Mouse (Mus musculus) 3T3-L1 (cell line): ENCODE measurements around the gene Mpc2.
A peak's percentile ranks its signal among the peaks of the same experiment; 100 is the strongest.

ENCODE experiments used
- DNase-seq: peaks from one replicate; pipeline ENCODE4 v3.0.0-alpha.2; 2015; ENCODE audit warnings: low read depth, low spot score

Mpc2 gene

DNA sequence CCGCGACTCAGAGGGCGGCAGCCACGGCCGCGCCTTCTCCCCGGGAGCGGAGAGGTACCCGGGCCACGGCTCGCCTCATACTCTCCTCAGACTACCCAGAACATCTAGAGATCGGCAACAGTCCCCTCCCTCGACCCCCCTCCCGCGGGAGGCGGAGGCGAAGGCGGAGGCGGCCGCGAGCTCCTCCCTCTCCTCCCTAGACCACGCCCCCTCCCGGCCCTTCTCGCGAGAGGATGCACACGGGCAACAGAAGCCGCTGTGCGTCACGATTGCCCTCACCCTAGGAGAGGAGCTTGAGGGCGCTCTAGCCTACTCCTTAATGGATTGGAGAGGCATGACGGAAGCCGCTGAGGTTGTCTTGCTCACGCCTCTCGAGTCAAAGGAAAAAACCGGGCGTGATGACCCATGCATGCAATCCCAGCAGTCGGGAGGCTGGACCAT lies at the start of gene Mpc2, which contains the start of gene Dcaf6:
Gene Mpc2, plus strand, starts transcription at position 278 of the 441 bp plus-strand sequence.
Gene Dcaf6, minus strand, starts transcription at position 116 of the 441 bp plus-strand sequence.
- DNase-seq, result peak; percentile 96

GRCm38 (mm10) chr1:165421357-165421915 lies 39.0 kb upstream of the Mpc2 start:
- no peak for DNase-seq

DNA sequence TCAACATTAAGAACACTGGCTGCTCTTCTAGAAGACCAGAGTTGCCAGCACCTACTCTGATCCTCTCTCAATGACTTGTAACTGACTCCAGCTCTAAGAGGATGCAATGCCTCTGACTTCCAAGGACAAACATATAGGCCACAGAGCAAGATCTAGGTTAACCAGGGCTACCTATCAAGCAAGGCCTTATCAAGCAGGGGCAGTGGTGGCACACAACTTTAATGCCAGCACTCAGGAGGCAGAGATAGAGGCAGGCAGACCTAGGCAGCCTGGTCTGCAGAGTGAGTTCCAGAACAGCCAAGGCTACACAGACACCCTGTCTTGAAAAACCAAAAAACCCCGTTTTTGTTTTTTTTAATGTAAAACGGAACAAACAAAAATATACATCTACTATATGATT lies 34.2 kb upstream of the Mpc2 start:
- no peak for DNase-seq

- DNase-seq, result peak; percentile 91
These were observed 27.6 kb upstream of the Mpc2 start for GRCm38 (mm10) chr1:165432883-165433282.

- peak; percentile 77 for DNase-seq
These were observed 22.0 kb upstream of the Mpc2 start for GRCm38 (mm10) chr1:165438289-165439021.

GRCm38 (mm10) chr1:165440788-165441187 lies 19.6 kb upstream of the Mpc2 start:
- no peak for DNase-seq

DNA sequence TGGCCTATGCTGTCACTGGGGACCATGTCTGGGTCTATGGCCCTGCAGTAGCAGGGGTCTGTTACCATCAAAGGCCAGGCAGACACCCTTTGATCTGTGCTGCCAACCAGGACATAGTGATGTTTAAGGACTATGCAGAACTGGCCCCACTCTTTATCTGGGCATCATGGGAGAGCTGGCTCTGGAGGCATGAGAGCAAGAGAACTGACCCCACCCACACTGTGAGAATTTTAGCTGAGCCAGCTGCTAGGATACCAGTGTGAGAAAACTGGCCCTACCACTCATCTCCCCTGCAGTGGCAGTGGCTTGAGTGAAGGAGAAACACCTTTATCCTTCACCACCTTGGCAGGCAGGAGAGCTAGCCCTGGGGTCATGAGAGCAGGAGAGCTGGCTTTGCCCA lies 19.2 kb upstream of the Mpc2 start:
- DNase-seq, result no peak

GRCm38 (mm10) chr1:165441719-165442118 lies 18.7 kb upstream of the Mpc2 start:
- no peak for DNase-seq

DNA sequence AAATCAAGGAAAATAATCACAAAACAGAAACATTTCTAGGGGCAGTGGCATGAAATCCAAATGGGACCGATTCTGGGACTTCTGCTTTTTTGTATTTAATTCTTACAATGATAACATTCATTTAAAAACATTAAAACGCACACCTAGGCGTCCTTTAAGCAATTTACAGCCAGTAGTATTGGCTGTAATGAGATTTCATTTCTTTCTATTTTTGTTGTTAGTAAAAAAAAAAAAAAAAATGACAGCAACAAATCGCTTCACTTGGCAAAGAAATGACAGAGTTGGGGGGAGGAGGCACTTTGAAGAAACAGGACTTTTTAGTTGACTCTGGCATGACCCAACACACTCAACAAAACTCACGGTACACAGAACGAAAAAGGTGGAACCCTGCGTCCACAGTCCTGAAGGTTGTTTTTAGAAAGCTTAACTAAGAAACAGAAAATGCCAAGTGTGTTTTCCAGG lies 1.4 kb upstream of the Mpc2 start:
- DNase-seq, result peak; percentile 70

DNA sequence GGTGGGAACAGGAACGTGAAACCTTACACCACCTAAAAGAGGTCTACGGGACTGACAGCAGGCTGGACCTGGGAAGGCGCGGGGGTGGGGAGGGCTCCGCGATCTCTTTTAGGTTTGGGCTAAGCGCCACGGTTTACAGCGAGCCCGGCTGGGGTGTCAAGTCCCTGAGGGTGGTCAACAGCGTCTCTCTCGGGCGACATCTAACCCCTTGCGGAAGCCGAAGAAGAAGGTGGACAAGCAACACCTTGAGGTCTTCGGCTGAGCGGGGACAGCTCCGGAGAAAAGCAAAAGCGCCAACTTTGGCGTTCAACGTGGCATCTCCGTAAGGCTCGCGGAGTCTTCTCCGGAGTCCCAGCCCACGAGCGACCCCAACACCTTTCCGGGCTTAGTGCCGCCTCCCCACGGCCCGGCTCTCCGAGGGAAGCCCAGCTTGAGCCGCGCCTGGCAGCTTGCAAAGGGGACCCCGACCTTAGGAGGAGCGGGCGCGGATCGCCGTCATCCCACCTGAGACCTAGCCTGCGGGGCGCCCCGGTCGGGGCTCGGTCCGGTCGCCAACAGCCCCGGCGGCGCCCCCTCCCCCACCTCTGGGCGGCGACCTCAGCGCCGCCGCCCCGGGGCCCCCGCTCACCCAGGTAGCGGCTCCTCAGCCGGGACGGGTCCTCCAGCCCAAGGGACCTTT lies 795 bp upstream of the Mpc2 start:
- no peak for DNase-seq

DNA sequence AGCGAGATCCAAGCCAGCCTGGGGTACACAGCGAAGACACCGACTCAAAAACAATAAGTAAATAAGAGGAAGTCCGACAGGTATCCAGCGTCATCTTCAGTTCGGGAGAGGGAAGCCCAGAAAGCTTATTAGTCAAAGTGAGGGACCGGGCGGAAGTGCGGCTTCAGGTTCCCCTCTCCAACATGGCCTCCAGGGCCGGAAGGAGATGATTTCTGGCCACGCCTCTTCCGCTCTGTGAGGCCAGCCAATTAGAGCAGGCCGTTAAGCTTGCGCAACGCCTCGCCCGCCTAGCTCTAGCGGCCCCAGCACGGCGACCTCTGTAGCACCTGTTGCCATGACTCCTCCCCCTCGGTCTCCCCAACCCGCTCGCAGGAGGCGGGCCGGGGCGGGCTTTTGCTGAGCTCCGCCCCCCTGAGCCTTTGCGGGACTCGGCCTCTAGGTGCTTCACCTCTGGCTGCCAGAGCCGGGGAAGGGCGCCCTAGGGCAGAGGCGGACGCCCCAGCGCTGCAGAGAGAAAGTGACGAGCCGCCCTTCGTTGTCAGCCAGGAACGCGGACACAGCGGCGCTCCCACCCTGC lies 452 bp downstream of the Mpc2 start:
- DNase-seq, result peak; percentile 99

DNA sequence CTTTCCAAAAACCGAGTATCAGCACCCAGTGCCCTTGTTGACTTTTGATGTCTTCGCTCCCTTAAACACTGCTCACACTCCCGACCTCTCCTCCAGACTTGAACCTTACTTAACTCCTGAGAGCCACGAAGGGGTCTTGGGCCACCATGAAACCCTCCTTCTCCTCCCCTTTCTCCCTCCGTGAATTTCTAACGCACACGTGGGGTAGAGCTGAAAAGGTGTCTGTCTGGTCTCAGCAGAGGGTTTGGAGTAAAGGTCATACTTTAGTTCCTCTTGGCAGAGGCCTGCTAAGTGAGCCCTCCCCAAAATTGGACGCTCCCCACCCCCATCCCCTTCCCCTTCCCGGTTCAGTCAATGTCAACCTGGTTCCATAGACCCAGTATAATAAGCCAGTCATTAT lies 1.2 kb downstream of the Mpc2 start:
- peak; percentile 10 for DNase-seq

- DNase-seq, result no peak
These were observed 2.4 kb downstream of the Mpc2 start for GRCm38 (mm10) chr1:165462861-165463260.

- DNase-seq, result no peak
These were observed 4.1 kb downstream of the Mpc2 start for GRCm38 (mm10) chr1:165464574-165464973.

DNA sequence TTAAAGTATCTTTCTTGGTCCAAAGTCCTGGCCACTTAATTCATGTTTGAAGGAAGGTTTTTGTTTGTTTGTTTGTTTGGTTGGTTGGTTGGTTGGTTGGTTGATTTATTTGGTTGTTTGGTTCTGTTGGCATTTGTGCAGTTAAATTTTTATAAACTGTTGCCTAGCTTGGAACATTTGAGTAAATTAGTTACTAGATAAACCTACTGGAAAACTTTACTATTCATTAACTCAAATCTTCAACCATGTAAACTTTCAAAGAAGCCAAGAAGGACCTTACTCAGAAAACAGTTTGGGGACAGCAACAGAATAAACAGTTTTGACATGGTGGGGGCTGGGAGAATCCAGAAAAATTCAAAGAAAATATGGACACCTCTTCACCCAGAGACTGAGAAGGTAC lies 8.5 kb downstream of the Mpc2 start:
- DNase-seq, result no peak

DNA sequence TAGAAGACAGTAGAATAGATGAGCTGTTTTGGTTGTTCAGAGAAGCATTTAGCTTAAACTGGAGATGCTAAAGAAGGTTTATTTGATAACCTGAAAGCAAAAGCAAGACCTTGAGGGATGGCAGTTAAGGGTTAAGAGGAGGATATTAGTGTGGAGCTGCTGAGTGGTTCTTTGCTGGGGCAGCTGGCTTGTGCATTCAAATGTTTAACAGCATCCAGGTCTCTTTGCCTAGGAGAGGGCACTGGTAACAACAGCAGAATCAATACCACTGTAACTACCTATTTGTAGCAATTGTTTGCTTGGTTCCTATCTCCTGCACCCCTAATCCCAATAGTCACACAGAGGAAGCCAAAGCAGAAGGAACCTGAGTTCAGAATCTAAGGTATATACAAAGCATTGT lies 9.3 kb downstream of the Mpc2 start:
- no peak for DNase-seq

DNA sequence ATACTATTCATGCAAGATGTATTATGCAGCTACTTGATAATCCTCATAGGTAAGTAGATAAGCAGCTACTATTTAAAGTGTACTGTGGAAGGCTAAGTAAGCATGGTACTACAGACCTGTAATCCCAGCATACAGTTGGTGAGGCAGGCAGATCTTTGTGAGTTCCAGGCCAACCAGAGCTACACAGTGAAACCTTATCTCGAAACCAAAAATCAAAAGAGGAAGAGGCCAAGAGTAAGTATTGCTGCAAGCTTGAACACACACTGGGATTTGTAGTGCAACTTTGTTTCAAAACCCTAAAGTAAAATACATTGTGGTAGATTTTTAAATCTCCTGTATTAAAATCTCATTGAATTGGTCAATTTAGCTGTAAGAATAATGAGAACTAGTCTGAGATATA lies 11.1 kb downstream of the Mpc2 start:
- DNase-seq, result no peak

DNA sequence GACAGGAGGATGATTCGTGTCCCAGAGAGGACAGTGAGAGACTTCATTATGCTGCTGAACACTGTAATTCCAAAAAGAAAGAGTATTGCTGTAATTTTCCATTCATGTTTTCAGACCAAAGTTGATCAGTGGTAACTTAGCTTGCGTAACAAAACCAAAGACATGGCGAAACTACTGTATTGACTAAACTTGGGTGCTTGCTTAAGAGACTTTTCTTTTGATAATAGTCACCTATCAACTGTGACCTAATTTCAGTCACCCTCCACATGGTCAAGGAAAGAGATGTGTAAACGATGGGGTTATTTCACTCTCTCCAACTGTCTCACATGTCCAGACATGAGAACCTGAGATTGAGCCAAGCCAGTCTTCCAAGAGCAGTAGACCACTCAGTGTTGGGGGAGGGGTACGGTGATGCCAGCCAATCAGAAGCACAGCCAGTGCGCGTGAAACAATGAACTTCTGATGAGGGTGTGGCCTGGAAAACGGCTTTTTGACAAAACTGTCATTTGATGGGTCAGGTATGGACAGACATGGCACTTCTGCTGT lies 24.3 kb downstream of the Mpc2 start, which contains the start of gene Adcy10:
Gene Adcy10, plus strand, starts transcription at position 496 of the 546 bp plus-strand sequence.
- no peak for DNase-seq

DNA sequence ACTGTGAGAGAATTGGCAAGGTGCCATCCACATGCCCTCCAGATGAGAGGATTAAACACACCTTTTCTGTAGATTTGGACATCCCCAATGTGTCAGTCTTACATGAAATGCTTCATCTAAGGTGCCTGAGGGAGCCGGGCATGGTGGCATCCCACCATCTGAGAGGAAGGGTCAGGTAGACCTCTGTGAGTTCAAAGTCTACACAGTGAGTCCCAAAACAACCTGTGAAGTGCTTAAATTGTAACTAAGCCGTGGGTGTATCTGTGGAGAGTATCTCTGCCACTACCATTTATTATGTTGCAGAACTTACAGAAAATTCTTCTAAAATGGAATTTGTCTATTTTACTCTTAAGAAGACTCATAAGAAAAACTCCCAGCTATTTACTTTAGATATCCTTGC lies 25.7 kb downstream of the Mpc2 start:
- no peak for DNase-seq

DNA sequence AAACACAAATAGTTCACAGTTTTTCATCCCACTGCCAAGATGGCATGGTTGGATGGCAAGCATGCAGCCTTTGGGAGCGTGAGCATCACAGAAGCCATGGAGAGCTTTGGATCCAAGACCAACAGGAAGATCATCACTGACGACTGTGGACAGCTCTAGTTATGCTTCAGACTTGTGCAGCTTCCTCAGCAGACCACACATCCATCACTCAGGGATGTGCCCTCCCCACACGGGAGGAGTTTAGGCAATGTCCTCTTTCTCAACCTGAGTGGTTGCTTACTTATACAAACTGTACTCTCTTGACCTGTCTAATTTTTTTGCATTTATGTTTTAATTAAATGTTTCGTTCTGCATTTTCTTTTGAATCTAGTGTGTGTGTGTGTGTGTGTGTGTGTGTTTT lies 28.8 kb downstream of the Mpc2 start:
- no peak for DNase-seq

- DNase-seq, result peak; percentile 25
These were observed 38.4 kb downstream of the Mpc2 start for GRCm38 (mm10) chr1:165498856-165499255.
